Mouse (Mus musculus) G1E-ER4 (cell line): ENCODE measurements around the gene Rnf43. TPM values are rescaled to one million over a fixed set of nuclear protein-coding genes. Genes with fewer than 3 reads are reported as not detected.

Source experiments
- GATA1 ChIP-seq: IDR thresholded peaks from one replicate; pipeline ENCODE4 v1.8.0; 2012; ENCODE audit warnings: low read length, inconsistent platforms
- polyA plus RNA-seq: library from polyadenylated mRNA; stranded (reverse); fragments of >175 nt; gene quantifications from 2 replicates; pipeline ENCODE4 v1.2.3, GENCODE M21; 2012

The Rnf43 gene
- polyA plus RNA-seq, 1 experiment = 1.3 TPM

- no peak for TF ChIP-seq GATA1
These were observed 109.8 kb downstream of the Rnf43 start for GRCm38 (mm10) chr11:87772354-87772753.

- no peak for TF ChIP-seq GATA1
These were observed 115.7 kb downstream of the Rnf43 start for GRCm38 (mm10) chr11:87778100-87778765.

- no peak for TF ChIP-seq GATA1
These were observed 116.4 kb downstream of the Rnf43 start for GRCm38 (mm10) chr11:87778915-87779314.

- TF ChIP-seq GATA1 = no peak
These were observed 116.9 kb downstream of the Rnf43 start for GRCm38 (mm10) chr11:87779392-87779791.

GRCm38 (mm10) chr11:87780130-87780529, 117.6 kb downstream of the Rnf43 start:
- TF ChIP-seq GATA1 = no peak

Other genes starting within 250 kb of the Rnf43 start
- gene Gm11492, start 96.1 kb upstream of the Rnf43 start, polyA plus RNA-seq = not detected in 2 replicates
- gene Sept4, start 93.8 kb upstream of the Rnf43 start, polyA plus RNA-seq = 1.4 and 2.3 TPM in 2 replicates
- 12.5 and 13.3 TPM in 2 replicates for gene Mtmr4, start 70.6 kb upstream of the Rnf43 start, polyA plus RNA-seq
- 0.01 and 0.02 TPM in 2 replicates for gene Hsf5, start 45.6 kb upstream of the Rnf43 start, polyA plus RNA-seq
- 7.4 and 10.8 TPM in 2 replicates for gene Supt4a, start 74.8 kb downstream of the Rnf43 start, polyA plus RNA-seq
- gene Tspoap1, start 97.8 kb downstream of the Rnf43 start, polyA plus RNA-seq = 3.7 and 4.4 TPM in 2 replicates
- 0.21 TPM in 1 of 2 replicates, not detected in the other for gene Mpo, start 130.9 kb downstream of the Rnf43 start, polyA plus RNA-seq
- not detected in 2 replicates for gene Lpo, start 165.6 kb downstream of the Rnf43 start, polyA plus RNA-seq
- gene Mks1, start 190.5 kb downstream of the Rnf43 start, polyA plus RNA-seq = 4.6 and 6.5 TPM in 2 replicates
- gene Epx, start 212.8 kb downstream of the Rnf43 start, polyA plus RNA-seq = not detected in 2 replicates
- gene Olfr462, start 229.5 kb downstream of the Rnf43 start, polyA plus RNA-seq = not detected in 2 replicates
- not detected in 2 replicates for gene Olfr463, start 234.7 kb downstream of the Rnf43 start, polyA plus RNA-seq